Mouse (Mus musculus) neural tube, embryonic 11.5 days (tissue): ENCODE measurements around the gene Stat2. TPM values are rescaled to one million over a fixed set of nuclear protein-coding genes. Genes with fewer than 3 reads are reported as not detected.

Experiments used
- ATAC-seq: fragments of 200-750 bp; cut with Nextera tagmentation; 2 replicates; pipeline ENCODE4 v1.8.0; 2017; ENCODE audit warnings: moderate number of reproducible peaks, mild to moderate bottlenecking, moderate TSS enrichment, moderate library complexity; ENCODE audit not compliant: insufficient read depth, low FRiP score, low TSS enrichment
- DNase-seq: peaks from one replicate; pipeline ENCODE4 v3.0.0-alpha.2; 2015; ENCODE audit warnings: low spot score
- H3K27ac ChIP-seq: fragments of 300-500 bp; sonication (generic); 2 replicates; pipeline ENCODE4 v1.5.1; 2014; ENCODE audit warnings: low read depth, mild to moderate bottlenecking, low read length
- H3K27me3 ChIP-seq: fragments of 300-500 bp; sonication (generic); 2 replicates; pipeline ENCODE4 v1.6.1; 2014; ENCODE audit warnings: mild to moderate bottlenecking, low read length, mixed read lengths; ENCODE audit not compliant: control insufficient read depth, insufficient read depth
- H3K36me3 ChIP-seq: fragments of 300-500 bp; sonication (generic); 2 replicates; pipeline ENCODE4 v1.6.1; 2014; ENCODE audit warnings: mild to moderate bottlenecking, low read length, moderate library complexity, mixed read lengths; ENCODE audit not compliant: control insufficient read depth, insufficient read depth
- H3K4me1 ChIP-seq: fragments of 300-500 bp; sonication (generic); 2 replicates; pipeline ENCODE4 v1.6.1; 2014; ENCODE audit warnings: low read length, mixed read lengths; ENCODE audit not compliant: control insufficient read depth, insufficient read depth
- H3K4me2 ChIP-seq: fragments of 300-500 bp; sonication (generic); 2 replicates; pipeline ENCODE4 v1.6.1; 2014; ENCODE audit warnings: low read depth, mild to moderate bottlenecking, moderate library complexity
- H3K4me3 ChIP-seq: fragments of 300-500 bp; sonication (generic); 2 replicates; pipeline ENCODE4 v1.5.1; 2014; ENCODE audit warnings: low read depth, low read length
- H3K9ac ChIP-seq: fragments of 300-500 bp; sonication (generic); 2 replicates; pipeline ENCODE4 v1.6.1; 2014; ENCODE audit warnings: mild to moderate bottlenecking, low read length
- H3K9me3 ChIP-seq: fragments of 300-500 bp; sonication (generic); 2 replicates; pipeline ENCODE4 v1.6.1; 2016; ENCODE audit warnings: low read length; ENCODE audit not compliant: control insufficient read depth
- WGBS: fragments of 180-500 bp; shearing (Covaris S2); extraction: QIAGEN DNeasy Blood & Tissue Kit; methylation state at CpG from one replicate; pipeline ENCODE4 v1.1.7; 2014; 5-methylcytosine and 5-hydroxymethylcytosine counted together
- polyA plus RNA-seq: library from polyadenylated mRNA; unstranded; fragments of >200 nt; fragmentation: Nextera tagmentation; extraction: Ambion mirVana; gene quantifications from 2 replicates; pipeline ENCODE4 v1.2.1, GENCODE M21; 2014

The Stat2 gene
- 15.2 and 17.2 TPM in 2 replicates for polyA plus RNA-seq

- Histone ChIP-seq H3K9ac (peak within 1 kb of the TSS; percentile 82), H3K27ac (peak within 1 kb of the TSS; percentile 60; the same call in 1 of the 2 replicates), H3K4me2 (peak within 1 kb of the TSS; percentile 57), H3K4me3 (peak within 1 kb of the TSS; percentile 76), H3K9me3 (no peaks in the 10 kb centered on the region), H3K36me3 (no peaks in the 10 kb centered on the region), H3K27me3 (no peaks in the 10 kb centered on the region), H3K4me1 (no peaks in the 10 kb centered on the region)
- under 1% methylated on average over 43 of the region's 43 CpGs for WGBS
- DNase-seq (peak; percentile 96), ATAC-seq (peak; percentile 99)
Observed at GRCm38 (mm10) chr10:128270287-128270841, at the start of gene Stat2. Stat2 (plus strand) TSS chr10:128270559.

DNA sequence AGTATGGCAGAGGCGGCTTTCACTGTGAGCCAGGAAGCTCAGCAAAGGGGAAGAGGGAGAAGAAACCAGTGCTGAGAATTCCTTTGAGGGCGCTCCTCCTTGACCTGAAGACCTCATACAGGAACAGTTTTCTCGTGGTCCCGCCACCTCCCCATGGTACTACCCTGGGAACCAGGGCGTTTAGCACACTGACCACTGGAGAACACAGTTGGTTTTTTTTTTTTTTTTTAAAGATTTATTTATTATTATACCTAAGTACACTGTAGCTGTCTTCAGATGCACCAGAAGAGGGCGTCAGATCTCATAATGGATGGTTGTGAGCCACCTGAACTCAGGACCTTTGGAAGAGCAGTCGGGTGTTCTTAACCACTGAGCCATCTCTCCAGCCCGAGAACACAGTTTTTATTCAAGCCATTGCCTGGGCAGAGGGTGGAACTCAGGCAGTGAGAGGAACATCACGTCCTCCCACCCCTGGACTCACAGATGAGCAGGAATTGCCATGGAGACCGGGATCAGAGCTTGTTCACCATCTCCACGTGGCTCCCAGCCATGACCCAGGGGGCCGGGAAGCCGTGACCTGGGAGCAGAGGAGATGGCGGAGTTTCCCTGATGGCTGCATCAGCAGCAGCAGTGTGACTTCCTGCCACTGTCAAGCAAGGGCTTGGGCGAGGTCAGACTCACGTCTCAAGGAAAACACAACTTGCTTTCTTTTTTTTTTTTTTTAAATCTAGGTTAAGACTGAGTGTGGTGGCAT is 48.6 kb upstream of the Stat2 start:
- Histone ChIP-seq H3K27ac (no peak overlapping the region), H3K36me3 (no peaks in the 10 kb centered on the region), H3K9me3 (no peaks in the 10 kb centered on the region), H3K27me3 (no peaks in the 10 kb centered on the region), H3K4me3 (no peak overlapping the region), H3K4me2 (no peak overlapping the region), H3K9ac (0 out of 2 replicates have a peak overlapping the region, but pooled peaks have one; percentile 22), H3K4me1 (no peaks in the 10 kb centered on the region)
- DNase-seq (no peak), ATAC-seq (no peak)
- 58% methylated on average over 16 of the region's 16 CpGs for WGBS

DNA sequence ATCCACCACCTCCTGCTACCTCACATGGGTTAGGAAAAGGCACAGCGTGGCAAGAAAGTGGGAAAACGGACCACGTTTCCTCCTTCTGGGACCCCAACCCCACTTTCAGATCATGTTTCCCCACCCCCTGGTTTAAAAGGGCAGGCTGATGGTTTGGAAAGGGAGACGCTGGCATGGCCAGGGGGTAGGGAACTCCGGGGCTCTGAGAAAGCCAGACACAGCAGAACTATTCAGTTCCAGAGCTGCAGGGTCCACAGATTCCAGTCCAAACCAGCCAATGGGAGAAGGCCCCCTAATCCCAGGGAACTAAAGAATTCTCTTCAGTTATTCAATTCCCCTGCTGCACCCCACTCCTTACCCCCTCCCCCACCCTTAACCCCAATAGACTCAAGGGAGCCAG is 45.3 kb upstream of the Stat2 start:
- WGBS: 52% methylated on average over 5 of the region's 5 CpGs
- H3K4me3 ChIP-seq: no peak overlapping the region
- H3K4me2 ChIP-seq: no peak overlapping the region
- DNase-seq: no peak
- ATAC-seq: no peak
- no peaks in the 10 kb centered on the region for H3K4me1 ChIP-seq
- H3K9me3 ChIP-seq: no peaks in the 10 kb centered on the region
- 0 out of 2 replicates have a peak overlapping the region, but pooled peaks have one; percentile 20 for H3K27ac ChIP-seq
- H3K36me3 ChIP-seq: no peaks in the 10 kb centered on the region
- no peak overlapping the region for H3K9ac ChIP-seq
- H3K27me3 ChIP-seq: no peaks in the 10 kb centered on the region

GRCm38 (mm10) chr10:128225538-128225937 is 44.8 kb upstream of the Stat2 start, which contains the start of gene Mip:
Mip (plus strand) TSS chr10:128225838.
- Histone ChIP-seq H3K36me3 (no peaks in the 10 kb centered on the region), H3K27me3 (no peaks in the 10 kb centered on the region), H3K9ac (no peak within 1 kb of the TSS), H3K4me3 (no peak within 1 kb of the TSS), H3K9me3 (no peaks in the 10 kb centered on the region), H3K4me2 (no peak within 1 kb of the TSS), H3K4me1 (no peaks in the 10 kb centered on the region), H3K27ac (0 out of 2 replicates have a peak within 1 kb of the TSS, but pooled peaks have one; percentile 20)
- DNase-seq (no peak), ATAC-seq (no peak)
- 38% methylated on average over 4 of the region's 4 CpGs for WGBS

DNA sequence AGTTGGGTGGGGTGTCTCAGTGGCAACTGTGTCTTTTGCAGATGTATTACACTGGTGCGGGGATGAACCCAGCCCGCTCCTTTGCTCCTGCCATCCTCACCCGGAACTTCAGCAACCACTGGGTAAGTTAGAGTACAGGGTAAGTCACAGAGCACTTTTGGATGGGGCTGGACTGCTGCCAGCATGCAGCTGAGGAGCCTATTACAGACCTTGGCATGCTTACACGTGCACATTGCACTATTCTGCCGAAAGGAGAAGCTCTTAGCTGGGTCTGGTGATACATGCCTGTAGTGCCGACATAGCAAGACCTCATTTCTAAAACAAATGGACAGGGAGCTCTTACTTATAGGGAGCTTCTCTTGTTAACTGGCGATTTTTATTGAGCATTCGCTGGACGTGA is 42.8 kb upstream of the Stat2 start:
- Histone ChIP-seq H3K9me3 (no peaks in the 10 kb centered on the region), H3K36me3 (no peaks in the 10 kb centered on the region), H3K4me3 (no peak overlapping the region), H3K27ac (no peak overlapping the region), H3K9ac (no peak overlapping the region), H3K4me1 (peaks cover 5% of the 10 kb centered on the region; the same call in 1 of the 2 replicates), H3K27me3 (no peaks in the 10 kb centered on the region), H3K4me2 (no peak overlapping the region)
- ATAC-seq (no peak), DNase-seq (no peak)
- 87% methylated on average over 9 of the region's 9 CpGs for WGBS

DNA sequence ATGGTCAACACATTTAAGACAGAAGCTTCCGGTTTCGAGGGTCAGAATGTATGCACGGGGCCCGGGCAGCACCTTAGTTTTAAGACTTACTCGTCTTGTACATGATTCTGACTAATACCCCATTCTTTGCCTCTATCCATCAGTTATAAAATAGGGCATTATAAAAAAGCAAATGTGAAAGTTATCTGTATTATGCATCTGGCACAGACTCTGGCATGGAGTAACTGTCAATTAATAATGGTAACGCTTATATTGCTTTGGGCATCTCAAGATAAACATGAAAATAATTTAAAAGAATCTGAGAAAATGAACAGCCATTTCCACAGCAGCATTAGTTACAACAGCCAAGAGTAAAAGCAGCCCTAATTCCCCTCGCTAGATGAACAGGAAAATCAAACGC is 42.4 kb upstream of the Stat2 start:
- H3K9me3 ChIP-seq: no peaks in the 10 kb centered on the region
- no peak overlapping the region for H3K27ac ChIP-seq
- H3K4me3 ChIP-seq: no peak overlapping the region
- peaks cover 5% of the 10 kb centered on the region; the same call in 1 of the 2 replicates for H3K4me1 ChIP-seq
- DNase-seq (no peak), ATAC-seq (no peak)
- H3K4me2 ChIP-seq: no peak overlapping the region
- no peaks in the 10 kb centered on the region for H3K27me3 ChIP-seq
- 94% methylated on average over 8 of the region's 8 CpGs for WGBS
- no peak overlapping the region for H3K9ac ChIP-seq
- no peaks in the 10 kb centered on the region for H3K36me3 ChIP-seq

DNA sequence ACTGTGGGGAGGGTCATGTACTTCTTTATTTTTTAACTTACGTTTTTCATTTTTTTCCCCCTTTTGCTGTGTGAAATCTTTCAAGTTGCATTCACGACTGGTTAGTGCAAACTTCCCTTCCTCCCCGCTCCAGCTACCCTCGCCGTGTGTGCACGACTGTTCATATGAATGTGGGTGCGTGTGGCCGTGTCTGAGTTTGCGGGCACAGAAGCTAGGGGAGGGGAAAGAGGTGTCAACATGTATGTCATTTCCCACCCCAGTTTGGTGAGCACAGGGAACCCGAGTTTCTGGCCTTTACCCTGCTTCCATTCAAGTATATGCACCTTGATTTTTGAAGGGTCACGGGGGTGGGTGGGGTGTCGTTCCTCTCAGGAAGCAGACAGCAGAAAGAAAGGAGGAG is 39.8 kb upstream of the Stat2 start:
- WGBS: 81% methylated on average over 12 of the region's 12 CpGs

DNA sequence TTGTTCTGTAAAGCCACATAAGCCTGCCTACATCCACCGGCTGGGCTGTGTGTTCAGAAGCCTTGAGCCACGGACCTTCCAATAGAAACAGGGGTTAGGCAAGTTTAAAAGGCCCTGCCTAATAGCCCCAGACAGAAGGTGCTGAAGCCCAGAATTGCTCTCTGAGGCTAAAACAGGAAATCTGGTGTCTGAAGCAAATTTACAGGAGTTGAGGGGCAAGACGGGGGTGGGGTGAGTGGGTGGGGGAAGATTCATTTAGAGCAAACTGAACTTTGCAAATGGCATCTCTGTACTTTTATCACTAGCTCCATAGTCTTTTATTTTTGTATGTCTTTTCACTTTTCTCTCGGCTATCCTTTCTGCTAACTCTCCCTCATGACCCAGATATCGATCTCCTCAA is 39.2 kb upstream of the Stat2 start:
- no peaks in the 10 kb centered on the region for H3K9me3 ChIP-seq
- peak overlapping the region; percentile 80; the same call in 1 of the 2 replicates for H3K9ac ChIP-seq
- DNase-seq (no peak), ATAC-seq (no peak)
- H3K27me3 ChIP-seq: no peaks in the 10 kb centered on the region
- H3K36me3 ChIP-seq: no peaks in the 10 kb centered on the region
- H3K4me3 ChIP-seq: peak overlapping the region; percentile 73
- peak overlapping the region; percentile 71 for H3K4me2 ChIP-seq
- 13% methylated on average over 5 of the region's 5 CpGs for WGBS
- no peak overlapping the region for H3K27ac ChIP-seq
- H3K4me1 ChIP-seq: peaks cover 5% of the 10 kb centered on the region; the same call in 1 of the 2 replicates

More for the DNA sequence above, 39.8 kb upstream of the Stat2 start:
- ATAC-seq: no peak
- DNase-seq: no peak
- no peak overlapping the region for H3K9ac ChIP-seq
- no peak overlapping the region for H3K4me2 ChIP-seq
- peaks cover 5% of the 10 kb centered on the region; the same call in 1 of the 2 replicates for H3K4me1 ChIP-seq
- no peaks in the 10 kb centered on the region for H3K27me3 ChIP-seq
- no peak overlapping the region for H3K4me3 ChIP-seq
- H3K36me3 ChIP-seq: no peaks in the 10 kb centered on the region
- no peaks in the 10 kb centered on the region for H3K9me3 ChIP-seq
- no peak overlapping the region for H3K27ac ChIP-seq
